Mouse (Mus musculus): Measurements from ENCODE around the gene Vwa8. TPM values are rescaled to one million over a fixed set of nuclear protein-coding genes. Genes with fewer than 3 reads are reported as not detected.

Vwa8 gene
- polyA plus RNA-seq, 1 experiment from 2014 or later = 6.7 TPM

DNA sequence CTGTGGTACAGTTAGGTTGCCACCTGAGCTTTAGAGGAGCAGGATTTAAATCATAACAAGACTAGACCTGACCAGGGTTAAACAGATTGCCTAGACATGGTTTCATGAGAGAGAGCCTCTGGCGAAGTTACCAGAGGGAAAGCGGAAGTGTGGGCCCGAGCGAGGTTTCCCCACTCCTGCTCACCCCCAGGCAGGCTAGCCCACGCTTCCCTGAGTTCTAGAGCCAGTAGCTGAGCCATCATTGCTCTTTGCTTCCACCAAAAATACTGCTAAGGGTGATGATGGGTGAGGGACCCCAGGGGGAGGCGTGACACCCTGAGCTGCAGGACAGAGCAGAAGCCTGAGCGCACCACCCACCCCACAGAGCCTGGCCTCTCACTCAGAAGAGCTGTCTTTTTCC, 269.6 kb downstream of the Vwa8 start:
- H3K4me3 ChIP-seq = no peak overlapping the region
- no peak overlapping the region for H3K9ac ChIP-seq
- no peaks in the 10 kb centered on the region for H3K9me3 ChIP-seq
- WGBS = 92% methylated on average over 7 of the region's 7 CpGs
- no peaks in the 10 kb centered on the region for H3K4me1 ChIP-seq
- H3K27ac ChIP-seq = no peak overlapping the region
- no peaks in the 10 kb centered on the region for H3K36me3 ChIP-seq (replicated peaks)
- H3K4me2 ChIP-seq = no peak overlapping the region
- no peak for ATAC-seq (replicated peaks)
- H3K27me3 ChIP-seq (replicated peaks) = no peaks in the 10 kb centered on the region

DNA sequence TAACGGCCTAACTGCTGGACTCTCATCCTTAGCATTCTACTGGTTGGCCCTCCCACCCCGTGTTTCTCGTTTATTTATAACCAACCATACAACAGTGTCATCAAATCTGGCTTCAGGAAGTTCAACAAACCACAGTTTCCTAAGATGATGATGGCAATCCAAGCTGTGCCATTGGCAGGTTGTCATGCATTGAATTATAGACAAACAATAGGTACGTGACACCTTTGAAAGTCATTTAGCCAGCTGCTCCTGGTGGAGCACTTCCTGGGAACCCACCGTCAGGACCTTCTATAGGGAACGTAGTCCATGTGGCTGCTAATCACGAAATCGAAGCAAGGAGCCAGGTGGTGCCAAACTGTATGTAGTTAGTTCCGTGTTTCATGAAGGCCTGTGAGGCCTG, 270.5 kb downstream of the Vwa8 start:
- Histone ChIP-seq H3K9ac (no peak overlapping the region), H3K4me2 (no peak overlapping the region), H3K4me1 (no peaks in the 10 kb centered on the region), H3K4me3 (no peak overlapping the region), H3K27ac (no peak overlapping the region), H3K9me3 (no peaks in the 10 kb centered on the region), H3K27me3 (replicated peaks) (no peaks in the 10 kb centered on the region), H3K36me3 (replicated peaks) (no peaks in the 10 kb centered on the region)
- 90% methylated on average over 9 of the region's 9 CpGs for WGBS
- no peak for ATAC-seq (replicated peaks)

DNA sequence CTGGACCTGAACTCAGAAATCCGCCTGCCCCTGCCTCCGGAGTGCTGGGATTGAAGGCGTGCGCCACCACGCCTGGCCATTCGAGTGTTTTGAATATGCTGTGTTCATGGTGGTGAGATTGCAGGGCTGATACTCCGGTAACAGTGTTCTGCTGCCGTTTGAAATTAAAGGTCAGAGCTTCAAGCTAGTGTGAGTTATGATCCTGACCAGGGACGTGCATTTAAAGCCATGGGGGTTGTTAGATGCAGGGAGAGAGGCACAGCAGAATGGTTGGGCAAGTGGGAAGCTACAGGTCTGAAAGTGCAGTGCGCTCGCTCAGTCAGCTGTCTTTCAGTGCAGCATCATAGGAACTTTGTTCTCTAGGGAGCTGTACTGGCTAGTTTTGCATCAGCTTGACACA, 271.8 kb downstream of the Vwa8 start:
- no peaks in the 10 kb centered on the region for H3K27me3 ChIP-seq (replicated peaks)
- H3K4me3 ChIP-seq = no peak overlapping the region
- WGBS = 87% methylated on average over 11 of the region's 11 CpGs
- H3K4me2 ChIP-seq = no peak overlapping the region
- no peak for ATAC-seq (replicated peaks)
- H3K4me1 ChIP-seq = no peaks in the 10 kb centered on the region
- H3K9me3 ChIP-seq = no peaks in the 10 kb centered on the region
- no peak overlapping the region for H3K9ac ChIP-seq
- H3K27ac ChIP-seq = no peak overlapping the region
- no peaks in the 10 kb centered on the region for H3K36me3 ChIP-seq (replicated peaks)

DNA sequence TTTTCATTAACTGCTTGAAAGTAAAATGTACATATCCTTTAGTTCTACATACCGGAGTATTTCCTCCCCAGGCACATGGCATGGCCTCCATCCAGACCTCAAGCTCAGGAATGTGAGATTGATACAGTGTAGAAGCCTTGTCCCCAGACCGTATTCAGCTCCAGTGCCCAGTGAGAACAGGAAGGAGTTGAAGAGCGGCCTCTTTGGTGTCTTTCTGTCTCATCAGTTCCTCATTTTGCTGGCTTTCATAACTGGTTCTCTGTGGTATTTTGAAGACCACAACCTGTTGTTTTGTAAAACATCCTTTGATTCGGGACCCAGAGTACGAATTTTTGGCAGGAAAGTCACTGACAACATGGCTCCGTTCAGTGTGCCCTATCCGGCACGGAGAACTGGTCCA, 274.6 kb downstream of the Vwa8 start:
- Histone ChIP-seq H3K27ac (no peak overlapping the region), H3K9ac (no peak overlapping the region), H3K4me2 (no peak overlapping the region), H3K4me1 (no peaks in the 10 kb centered on the region), H3K36me3 (replicated peaks) (no peaks in the 10 kb centered on the region), H3K27me3 (replicated peaks) (no peaks in the 10 kb centered on the region), H3K4me3 (no peak overlapping the region), H3K9me3 (no peaks in the 10 kb centered on the region)
- 91% methylated on average over 8 of the region's 8 CpGs for WGBS
- ATAC-seq (replicated peaks) = no peak

DNA sequence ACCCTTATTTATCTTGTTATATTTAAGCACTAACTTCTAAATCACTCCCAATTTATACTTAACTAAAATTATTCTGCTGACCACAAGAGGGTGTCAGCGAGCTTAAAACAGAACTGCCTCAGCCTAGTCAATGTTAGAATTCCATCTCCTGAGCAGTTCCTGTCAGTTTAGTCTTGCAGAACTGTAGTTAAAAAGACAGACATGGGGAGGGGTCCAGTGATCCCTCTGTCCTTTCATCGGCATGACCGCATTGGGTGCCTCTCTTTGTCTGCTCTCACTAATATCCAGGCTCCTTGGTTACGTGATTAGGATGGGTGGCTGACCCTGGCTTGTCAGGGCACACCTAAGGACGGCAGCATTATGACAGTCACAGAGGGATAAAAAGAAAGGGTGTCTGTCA, 275.8 kb downstream of the Vwa8 start:
- WGBS = 37% methylated on average over 5 of the region's 5 CpGs

DNA sequence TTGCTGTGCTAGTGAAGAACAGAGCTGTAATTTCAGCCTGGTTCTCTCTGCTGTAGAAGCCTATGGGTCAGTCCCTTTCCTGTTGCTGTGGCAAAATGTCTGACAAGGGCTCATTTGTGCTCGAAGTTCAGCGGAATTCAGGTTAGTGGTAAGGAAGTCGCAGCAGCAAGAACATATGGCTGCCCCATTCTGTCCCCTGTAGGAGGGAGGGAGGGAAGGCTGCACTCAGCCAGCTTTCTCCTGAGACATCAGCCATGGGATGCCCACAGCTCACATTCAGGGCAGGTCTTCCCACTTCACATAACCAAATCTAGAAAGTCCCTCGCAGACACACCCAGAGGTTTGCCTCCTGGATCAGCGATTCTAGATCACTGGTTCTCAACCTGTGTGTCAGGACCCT, 277.3 kb downstream of the Vwa8 start:
- no peak for ATAC-seq (replicated peaks)
- no peak overlapping the region for H3K4me2 ChIP-seq
- H3K27me3 ChIP-seq (replicated peaks) = no peaks in the 10 kb centered on the region
- H3K4me3 ChIP-seq = no peak overlapping the region
- no peaks in the 10 kb centered on the region for H3K36me3 ChIP-seq (replicated peaks)
- WGBS = 81% methylated on average over 5 of the region's 5 CpGs
- no peaks in the 10 kb centered on the region for H3K4me1 ChIP-seq
- no peaks in the 10 kb centered on the region for H3K9me3 ChIP-seq
- H3K9ac ChIP-seq = no peak overlapping the region
- no peak overlapping the region for H3K27ac ChIP-seq

More for the DNA sequence above, 275.8 kb downstream of the Vwa8 start:
- no peaks in the 10 kb centered on the region for H3K36me3 ChIP-seq (replicated peaks)
- H3K4me1 ChIP-seq = no peaks in the 10 kb centered on the region
- no peak overlapping the region for H3K4me2 ChIP-seq
- no peaks in the 10 kb centered on the region for H3K9me3 ChIP-seq
- no peak overlapping the region for H3K27ac ChIP-seq
- H3K4me3 ChIP-seq = no peak overlapping the region
- ATAC-seq (replicated peaks) = peak; percentile 84
- H3K27me3 ChIP-seq (replicated peaks) = no peaks in the 10 kb centered on the region
- no peak overlapping the region for H3K9ac ChIP-seq

DNA sequence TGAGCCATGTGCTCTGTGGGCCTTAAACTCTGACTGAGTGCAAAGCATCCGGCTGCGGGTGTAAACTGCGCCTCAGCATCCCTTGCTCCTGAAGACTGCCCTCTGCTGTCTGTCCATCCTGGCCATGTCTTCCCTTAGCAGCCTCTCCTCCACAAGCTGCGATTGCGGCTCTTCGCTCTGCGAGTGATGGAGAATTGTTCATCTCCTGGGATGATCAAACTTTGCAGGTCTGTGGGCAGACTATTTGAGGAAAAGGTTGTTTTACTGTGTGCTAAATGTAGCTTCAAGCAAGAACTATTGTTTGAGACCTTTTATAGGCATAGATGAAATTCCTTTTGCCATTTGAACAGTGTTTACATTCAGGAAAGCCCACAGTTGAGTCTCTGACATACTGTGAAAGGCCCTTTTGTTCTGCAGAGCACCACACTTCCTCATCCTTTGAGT, 286.1 kb downstream of the Vwa8 start:
- Histone ChIP-seq H3K4me2 (no peak overlapping the region), H3K4me1 (peaks cover 10% of the 10 kb centered on the region), H3K27me3 (replicated peaks) (no peaks in the 10 kb centered on the region), H3K9ac (no peak overlapping the region), H3K9me3 (no peaks in the 10 kb centered on the region), H3K36me3 (replicated peaks) (no peaks in the 10 kb centered on the region), H3K27ac (peak overlapping the region; percentile 53), H3K4me3 (no peak overlapping the region)
- WGBS = 6% methylated on average over 7 of the region's 7 CpGs
- ATAC-seq (replicated peaks) = peak; percentile 69

DNA sequence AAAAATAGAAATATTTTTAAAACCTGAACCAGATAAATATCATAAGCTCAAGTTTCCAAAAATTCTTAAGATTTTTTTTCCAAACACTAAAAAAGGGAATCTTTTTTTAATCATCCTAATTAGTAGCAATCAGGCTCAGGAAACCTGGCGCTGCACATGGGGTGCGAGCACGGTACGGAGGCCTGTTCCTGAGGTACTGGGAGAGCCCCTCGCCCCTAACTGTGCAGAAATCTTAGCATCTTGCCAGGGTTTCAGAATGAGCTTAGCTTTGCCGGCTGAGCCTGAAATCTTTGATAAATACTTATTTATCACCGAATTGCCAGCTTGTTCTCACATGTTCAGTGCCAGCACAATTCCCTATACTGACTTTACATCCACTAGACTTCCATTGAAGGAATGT, 286.6 kb downstream of the Vwa8 start:
- 68% methylated on average over 7 of the region's 7 CpGs for WGBS
- Histone ChIP-seq H3K4me3 (no peak overlapping the region), H3K4me2 (no peak overlapping the region), H3K36me3 (replicated peaks) (no peaks in the 10 kb centered on the region), H3K4me1 (peaks cover 14% of the 10 kb centered on the region), H3K9ac (no peak overlapping the region), H3K27me3 (replicated peaks) (no peaks in the 10 kb centered on the region), H3K9me3 (no peaks in the 10 kb centered on the region), H3K27ac (no peak overlapping the region)
- ATAC-seq (replicated peaks) = no peak

DNA sequence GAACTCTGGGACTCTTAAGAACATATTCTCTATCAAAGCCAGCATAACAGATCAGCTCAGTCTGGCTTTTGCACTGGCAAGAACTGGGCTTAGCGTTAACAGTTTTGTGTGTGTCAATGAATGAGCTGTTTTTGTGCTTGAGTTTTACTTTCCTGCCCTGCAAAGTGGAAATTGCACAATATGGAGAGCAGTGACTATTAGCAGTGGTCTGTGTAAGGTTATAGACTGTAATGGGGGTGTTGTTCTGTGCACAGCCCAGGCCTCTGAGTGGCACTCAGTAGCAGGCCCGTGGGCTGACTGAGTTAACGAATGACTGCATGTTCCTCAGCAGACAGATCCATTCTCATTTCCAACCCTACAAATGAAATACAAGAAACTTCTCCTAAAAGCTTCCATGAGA, 287.7 kb downstream of the Vwa8 start:
- Histone ChIP-seq H3K9ac (no peak overlapping the region), H3K27ac (no peak overlapping the region), H3K4me3 (no peak overlapping the region), H3K9me3 (no peaks in the 10 kb centered on the region), H3K4me1 (peaks cover 21% of the 10 kb centered on the region), H3K36me3 (replicated peaks) (no peaks in the 10 kb centered on the region), H3K4me2 (no peak overlapping the region), H3K27me3 (replicated peaks) (no peaks in the 10 kb centered on the region)
- 78% methylated on average over 3 of the region's 3 CpGs for WGBS
- ATAC-seq (replicated peaks) = no peak

DNA sequence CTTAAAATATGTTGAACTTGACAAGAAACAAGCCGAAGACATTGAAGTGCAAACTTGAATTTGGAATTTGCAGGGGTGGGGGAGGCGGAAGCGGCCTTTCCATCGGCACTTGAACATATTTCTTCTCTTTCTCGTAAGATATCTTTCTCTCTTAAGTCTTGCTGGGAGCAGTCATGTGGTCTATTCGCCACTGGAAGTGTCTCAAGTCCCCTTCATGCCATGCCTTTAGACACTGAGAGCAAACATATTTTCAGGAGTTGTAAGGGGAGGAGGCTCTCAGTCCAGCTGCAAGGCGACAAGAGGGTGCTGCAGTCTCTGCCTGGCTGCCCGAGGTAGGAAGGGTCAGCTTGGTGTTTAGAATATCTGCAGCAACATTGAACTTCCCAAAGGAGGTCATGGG, 288.2 kb downstream of the Vwa8 start:
- Histone ChIP-seq H3K4me2 (no peak overlapping the region), H3K4me1 (peaks cover 21% of the 10 kb centered on the region), H3K27ac (no peak overlapping the region), H3K9me3 (no peaks in the 10 kb centered on the region), H3K4me3 (no peak overlapping the region), H3K36me3 (replicated peaks) (no peaks in the 10 kb centered on the region), H3K27me3 (replicated peaks) (no peaks in the 10 kb centered on the region), H3K9ac (no peak overlapping the region)
- no peak for ATAC-seq (replicated peaks)
- WGBS = 90% methylated on average over 8 of the region's 8 CpGs

DNA sequence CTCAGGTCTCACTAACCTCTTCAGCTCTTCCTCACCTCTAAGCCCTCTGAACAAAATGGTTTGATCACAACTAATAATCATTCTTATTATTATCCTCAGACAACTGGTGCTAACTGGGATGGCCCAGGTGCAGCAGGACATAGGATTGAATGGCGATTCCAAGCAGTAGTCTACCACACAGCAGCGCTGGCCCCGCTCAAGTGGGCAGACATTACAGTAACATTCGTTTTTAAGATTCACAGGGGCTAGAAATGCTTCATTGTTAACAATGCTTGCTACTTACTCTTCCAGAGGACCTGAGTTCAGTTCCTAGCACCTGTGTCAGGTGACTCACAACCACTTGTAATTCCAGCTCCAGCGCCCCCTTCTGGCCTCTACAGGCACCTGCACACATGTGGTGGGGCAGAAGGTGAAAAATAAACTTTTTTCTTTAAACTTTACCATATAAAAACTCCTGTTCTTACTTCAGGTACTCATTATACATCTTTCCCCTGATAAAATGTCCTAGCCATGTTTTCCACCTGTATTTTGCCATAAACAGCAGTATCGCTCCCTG, 290.3 kb downstream of the Vwa8 start:
- ATAC-seq (replicated peaks) = no peak
- Histone ChIP-seq H3K36me3 (replicated peaks) (no peaks in the 10 kb centered on the region), H3K27ac (no peak overlapping the region), H3K4me1 (peaks cover 21% of the 10 kb centered on the region), H3K4me2 (no peak overlapping the region), H3K27me3 (replicated peaks) (no peaks in the 10 kb centered on the region), H3K4me3 (no peak overlapping the region), H3K9me3 (no peaks in the 10 kb centered on the region), H3K9ac (no peak overlapping the region)
- WGBS = 95% methylated on average over 6 of the region's 6 CpGs

DNA sequence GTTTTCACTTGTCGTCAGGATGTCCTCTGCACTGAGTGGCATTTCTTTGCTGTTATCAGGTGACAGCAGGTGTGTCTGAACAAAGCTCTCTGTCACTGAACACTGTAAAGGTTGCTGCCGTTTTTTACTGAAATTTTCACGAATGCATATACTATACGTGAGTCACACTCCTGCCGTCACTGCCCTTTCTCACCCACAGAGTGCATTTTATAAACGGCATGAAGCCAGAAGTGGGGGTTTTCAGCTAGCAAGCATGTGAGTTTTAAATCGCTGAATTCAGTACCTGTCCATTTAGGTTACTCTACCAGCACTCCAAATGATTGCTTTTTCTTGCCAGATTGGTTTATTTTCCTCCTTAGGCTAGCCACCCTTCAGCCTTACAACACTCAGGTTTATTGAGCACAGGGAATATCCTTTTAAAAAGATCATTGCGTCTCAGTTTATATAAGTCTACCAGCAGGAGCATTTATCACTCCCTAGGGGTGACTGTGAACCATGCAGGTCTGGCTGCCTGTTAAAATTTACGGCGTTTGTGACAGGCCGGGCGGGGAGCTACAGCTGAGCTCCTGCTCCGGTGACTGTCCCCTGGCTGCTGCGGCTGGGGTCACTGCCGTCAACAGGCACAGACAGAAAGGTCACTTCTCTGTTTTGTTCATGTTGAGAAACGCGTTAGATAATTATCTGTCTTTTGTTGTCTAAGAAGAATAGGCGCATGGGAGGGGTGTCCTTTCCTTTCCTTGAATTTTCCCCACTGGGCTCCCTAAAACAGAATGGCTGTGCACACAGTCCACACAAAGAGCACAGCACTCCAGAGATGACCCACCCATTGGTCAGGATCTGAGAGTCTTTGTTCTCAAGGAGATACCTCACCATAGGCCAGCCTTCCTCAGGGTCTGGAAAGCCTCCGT, 291.3 kb downstream of the Vwa8 start:
- WGBS = 28% methylated on average over 19 of the region's 19 CpGs
- Histone ChIP-seq H3K9me3 (no peaks in the 10 kb centered on the region), H3K9ac (no peak overlapping the region), H3K27me3 (replicated peaks) (no peaks in the 10 kb centered on the region), H3K4me2 (0 out of 2 replicates have a peak overlapping the region, but pooled peaks have one; percentile 12), H3K27ac (no peak overlapping the region; the same call in 1 of the 2 replicates), H3K4me3 (no peak overlapping the region), H3K4me1 (peaks cover 15% of the 10 kb centered on the region), H3K36me3 (replicated peaks) (no peaks in the 10 kb centered on the region)
- ATAC-seq (replicated peaks) = peak; percentile 78

DNA sequence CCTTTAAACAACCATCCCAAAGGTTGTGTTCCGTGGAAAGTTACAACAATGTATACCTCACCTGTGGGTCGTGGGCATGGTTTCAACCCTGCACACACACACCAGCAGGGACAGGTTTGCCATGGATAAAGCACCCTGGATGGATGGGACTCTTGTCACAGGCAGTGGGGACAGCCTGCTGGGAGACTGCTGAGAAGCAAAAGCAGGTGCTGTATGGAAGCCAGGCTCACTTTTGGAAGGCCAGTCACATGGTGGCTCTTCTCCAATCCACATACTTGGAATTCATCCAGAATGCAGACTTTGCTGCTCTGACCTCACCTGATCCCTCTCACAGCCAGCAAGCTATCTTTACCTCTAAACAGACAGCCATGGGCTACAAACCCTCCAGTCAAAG, 292.0 kb downstream of the Vwa8 start:
- no peaks in the 10 kb centered on the region for H3K36me3 ChIP-seq (replicated peaks)
- H3K9ac ChIP-seq = no peak overlapping the region
- no peak overlapping the region; the same call in 1 of the 2 replicates for H3K27ac ChIP-seq
- H3K4me1 ChIP-seq = peaks cover 15% of the 10 kb centered on the region
- no peak overlapping the region for H3K4me3 ChIP-seq
- no peaks in the 10 kb centered on the region for H3K9me3 ChIP-seq
- H3K4me2 ChIP-seq = no peak overlapping the region
- no peaks in the 10 kb centered on the region for H3K27me3 ChIP-seq (replicated peaks)
- ATAC-seq (replicated peaks) = peak; percentile 57
- WGBS = 79% methylated on average over 2 of the region's 2 CpGs
